18 mouse cellular contexts compared by ENCODE assay signal in genomic region chr19:23152771-23153605, GRCm38 (mm10). TPM values are rescaled to one million over a fixed set of nuclear protein-coding genes. Genes with fewer than 3 reads are reported as not detected.
DNase-seq lines count a peak whose midpoint lies in the region; ATAC-seq and TF ChIP-seq lines count a peak whose summit lies in the region.
"Had no signal": no experiment of that assay in that cellular context is flagged by ENCODE, and none has a peak within 500 bp of the region (broad histone marks: within the 10 kb centered on the region; RNA-seq: fewer than 3 reads in every experiment).

No protein-coding gene starts in this region.

- ATAC-seq in frontal cortex, adult (ENCODE audit: low TSS enrichment), result 0 out of 2 replicates have a peak, but pooled peaks have one; percentile 6
- no peak for ATAC-seq in kidney, embryonic 15.5 days (replicated peaks; ENCODE audit: low FRiP score)
- no peak for ATAC-seq in G1E (ENCODE audit: extremely low read depth, insufficient number of reproducible peaks, low FRiP score, poor library complexity, severe bottlenecking)
- peak; percentile 8 for ATAC-seq in liver, embryonic 13.5 days (ENCODE audit: low read depth)
- ATAC-seq: hindbrain, postnatal 0 days; midbrain, embryonic 15.5 days had no signal

- H3K36me3 ChIP-seq in kidney, embryonic 15.5 days, result no peaks in the 10 kb centered on the region
- peaks cover 48% of the 10 kb centered on the region for H3K36me3 ChIP-seq in G1E (replicated peaks)
- H3K36me3 ChIP-seq in liver, embryonic 13.5 days, result no peaks in the 10 kb centered on the region
- H3K36me3 ChIP-seq in thymus, adult 2 months (ENCODE audit: control insufficient read depth, insufficient read depth, low read length), result no peaks in the 10 kb centered on the region
- H3K36me3 ChIP-seq: embryonic facial prominence, embryonic 13.5 days; forebrain, embryonic 10.5 days; midbrain, embryonic 15.5 days had no signal

- H3K4me2 ChIP-seq in kidney, embryonic 15.5 days, result no peak overlapping the region
- H3K4me2 ChIP-seq in liver, embryonic 13.5 days, result peak overlapping the region; percentile 65
- H3K4me2 ChIP-seq: embryonic facial prominence, embryonic 13.5 days; midbrain, embryonic 15.5 days had no signal

- H3K9ac ChIP-seq in kidney, embryonic 15.5 days, result no peak overlapping the region
- peak overlapping the region; percentile 61 for H3K9ac ChIP-seq in liver, embryonic 13.5 days
- H3K9ac ChIP-seq: embryonic facial prominence, embryonic 13.5 days; midbrain, embryonic 15.5 days had no signal

- DNase-seq in frontal cortex, postnatal 14 days (ENCODE audit: low spot score in 2 of 2), result no peak
- DNase-seq in kidney, adult 11 months, result peak; percentile 1
- DNase-seq in G1E (ENCODE audit: low spot score), result no peak
- no peak for DNase-seq in liver, embryonic 13.5 days
- DNase-seq in urinary bladder, postnatal 14 days (ENCODE audit: low spot score), result no peak
- DNase-seq in thymus, adult 2 months, result no peak
- DNase-seq: cerebellum, adult 11 months; kidney, postnatal 14 days; layer of hippocampus, adult 9-11 months; lung, postnatal 10 days; right cerebral cortex, adult 18-20 months had no signal

- H3K4me1 ChIP-seq in kidney, embryonic 15.5 days, result peaks cover 18% of the 10 kb centered on the region
- peaks cover 78% of the 10 kb centered on the region for H3K4me1 ChIP-seq in G1E (ENCODE audit: insufficient read depth, low read depth, low read length)
- H3K4me1 ChIP-seq in liver, embryonic 13.5 days (replicated peaks), result peaks cover 66% of the 10 kb centered on the region
- 0 out of 2 replicates have a peak, but pooled peaks cover 2% of the 10 kb centered on the region for H3K4me1 ChIP-seq in thymus, adult 2 months (replicated peaks; ENCODE audit: control insufficient read depth, insufficient read depth, low read length)
- H3K4me1 ChIP-seq: midbrain, embryonic 15.5 days had no signal

- WGBS in kidney, embryonic 15.5 days, result 64% methylated on average over 25 of the region's 25 CpGs
- 58% methylated on average over 25 of the region's 25 CpGs for WGBS in liver, embryonic 13.5 days (ENCODE audit: insufficient replicate concordance)
- 88% methylated on average over 25 of the region's 25 CpGs for WGBS in thymus, adult 2 months

- no peaks in the 10 kb centered on the region for H3K27me3 ChIP-seq in kidney, embryonic 15.5 days
- no peaks in the 10 kb centered on the region for H3K27me3 ChIP-seq in G1E (ENCODE audit: insufficient read depth, low read length)
- H3K27me3 ChIP-seq in liver, embryonic 13.5 days, result no peaks in the 10 kb centered on the region
- no peaks in the 10 kb centered on the region for H3K27me3 ChIP-seq in thymus, adult 2 months (ENCODE audit: control insufficient read depth, insufficient read depth, low read length)
- H3K27me3 ChIP-seq: embryonic facial prominence, embryonic 13.5 days; megakaryocyte, embryonic 14.5 days; midbrain, embryonic 15.5 days had no signal

- no peak for TF ChIP-seq POLR2A in thymus, adult 2 months (IDR thresholded peaks at IDR 0.05; ENCODE audit: control insufficient read depth, extremely low read depth, insufficient read depth, low read length, poor library complexity)

- H3K9me3 ChIP-seq in kidney, embryonic 15.5 days (replicated peaks), result no peaks in the 10 kb centered on the region
- H3K9me3 ChIP-seq in G1E (replicated peaks), result no peaks in the 10 kb centered on the region
- no peaks in the 10 kb centered on the region for H3K9me3 ChIP-seq in liver, embryonic 13.5 days (replicated peaks)
- H3K9me3 ChIP-seq: embryonic facial prominence, embryonic 13.5 days; forebrain, embryonic 10.5 days; megakaryocyte, embryonic 14.5 days; midbrain, embryonic 15.5 days had no signal

- no peak overlapping the region for H3K4me3 ChIP-seq in kidney, embryonic 15.5 days (replicated peaks)
- peak overlapping the region; percentile 67; the same call in 1 of the 2 replicates for H3K4me3 ChIP-seq in G1E (ENCODE audit: low read depth, low read length)
- H3K4me3 ChIP-seq in liver, embryonic 13.5 days (replicated peaks), result peak overlapping the region; percentile 42
- no peak overlapping the region for H3K4me3 ChIP-seq in thymus, adult 2 months (ENCODE audit: control insufficient read depth, insufficient read depth, low read length)
- H3K4me3 ChIP-seq: embryonic facial prominence, embryonic 13.5 days; forebrain, embryonic 10.5 days; midbrain, embryonic 15.5 days had no signal

- H3K27ac ChIP-seq in kidney, embryonic 15.5 days, result no peak overlapping the region
- H3K27ac ChIP-seq in liver, embryonic 13.5 days, result peak overlapping the region; percentile 83
- H3K27ac ChIP-seq in thymus, adult 2 months (ENCODE audit: control insufficient read depth, insufficient read depth, low read length), result no peak overlapping the region
- H3K27ac ChIP-seq: embryonic facial prominence, embryonic 13.5 days; forebrain, embryonic 10.5 days; hindbrain, postnatal 0 days; midbrain, embryonic 15.5 days had no signal

- TF ChIP-seq CTCF in G1E (IDR thresholded peaks at IDR 0.05; ENCODE audit: low read depth, low read length), result no peak
- no peak for TF ChIP-seq CTCF in thymus, adult 2 months (IDR thresholded peaks at IDR 0.05; ENCODE audit: borderline replicate concordance, control insufficient read depth, extremely low read depth, insufficient read depth, low read length, poor library complexity)

RNA-seq across cellular contexts. Expression of gene Klf9, which starts 12.0 kb away (rescaled TPM):
- 5.3 and 6.0 TPM in 2 replicates for polyA plus RNA-seq in kidney, embryonic 15.5 days (2015; fragmentation: Nextera tagmentation; extraction: Ambion mirVana)
- total RNA-seq in G1E (2014; fragmentation: Nextera tagmentation), result 70.7 and 71.1 TPM in 2 replicates
- total RNA-seq in G1E (2017), result 28.7 and 32.4 TPM in 2 replicates
- 21.1 and 21.2 TPM in 2 replicates for polyA plus RNA-seq in G1E (2012)
- 1.3 and 1.6 TPM in 2 replicates for polyA plus RNA-seq in liver, embryonic 13.5 days (2015; fragmentation: Nextera tagmentation; extraction: Ambion mirVana)
- polyA plus RNA-seq in thymus, adult 2 months (2012; rRNA removed), result 6.9 and 7.4 TPM in 2 replicates

Comparison
In these comparisons a context has a peak if more than half of its experiments do, and no peak if none do; other contexts are left out.
1. ATAC-seq: peak in frontal cortex, adult (single experiment) and liver, embryonic 13.5 days (single experiment); none in kidney, embryonic 15.5 days (single experiment) and G1E (single experiment).
2. H3K4me3 ChIP-seq: peak in G1E (single experiment) and liver, embryonic 13.5 days (single experiment); none in kidney, embryonic 15.5 days (single experiment) and thymus, adult 2 months (single experiment).